ENCODE assay signal across 14 mouse cellular contexts in the genomic region with DNA sequence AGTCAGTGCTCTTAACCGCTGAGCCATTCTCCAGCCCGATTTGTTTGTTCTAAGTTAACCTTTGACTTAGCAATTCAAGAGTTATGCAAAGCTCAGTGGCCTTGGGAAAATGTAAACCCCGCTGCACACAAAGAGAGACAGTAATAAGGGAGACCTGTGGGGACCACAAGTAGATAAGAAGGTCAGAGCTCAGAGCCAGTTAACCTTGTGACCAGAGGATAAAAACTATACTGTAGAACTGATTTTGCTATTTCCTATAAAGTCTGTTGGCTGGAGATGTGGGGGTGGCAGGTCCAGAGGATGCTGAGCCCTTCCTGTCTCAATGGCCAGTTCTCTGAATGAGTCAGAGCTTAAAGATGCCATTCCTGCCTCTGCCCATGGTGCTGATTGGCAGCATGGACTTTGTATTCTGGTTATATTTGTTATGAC. TPM values are rescaled to one million over a fixed set of nuclear protein-coding genes. Genes with fewer than 3 reads are reported as not detected.
A peak's percentile ranks its signal among the peaks of the same experiment; 100 is the strongest.
DNase-seq lines count a peak whose midpoint lies in the region; ATAC-seq and TF ChIP-seq lines count a peak whose summit lies in the region.
"Had no signal": no experiment of that assay in that cellular context is flagged by ENCODE, and none has a peak within 500 bp of the region (broad histone marks: within the 10 kb centered on the region; RNA-seq: fewer than 3 reads in every experiment).

No protein-coding gene starts in this region.

- peak; percentile 62 for TF ChIP-seq EP300 in CH12.LX (IDR thresholded peaks at IDR 0.05; ENCODE audit: low read length)

- no peak overlapping the region for H3K4me3 ChIP-seq in kidney, embryonic 16.5 days (ENCODE audit: low read length)
- H3K4me3 ChIP-seq in CH12.LX (replicated peaks in 1 of 3; ENCODE audit: low read depth in 2 of 3, low read length in 2 of 3, poor library complexity in 1 of 3) = no peak overlapping the region
- no peak overlapping the region for H3K4me3 ChIP-seq in embryonic facial prominence, embryonic 11.5 days (ENCODE audit: low read depth, low read length)
- H3K4me3 ChIP-seq in liver, embryonic 13.5 days (replicated peaks) = no peak overlapping the region
- H3K4me3 ChIP-seq: lung, embryonic 15.5 days; midbrain, embryonic 12.5 days had no signal

- H3K4me1 ChIP-seq in kidney, embryonic 16.5 days (ENCODE audit: insufficient read depth, low read length) = no peaks in the 10 kb centered on the region
- H3K4me1 ChIP-seq in CH12.LX (ENCODE audit: control insufficient read depth in 1 of 2, insufficient read depth in 2 of 2) = peaks cover 0 to 25% of the 10 kb centered on the region in 2 experiments; a peak in 2 of 4 replicates
- no peaks in the 10 kb centered on the region for H3K4me1 ChIP-seq in embryonic facial prominence, embryonic 11.5 days (ENCODE audit: control insufficient read depth, insufficient read depth, low read length)
- peaks cover 16% of the 10 kb centered on the region for H3K4me1 ChIP-seq in liver, embryonic 13.5 days (replicated peaks)
- H3K4me1 ChIP-seq: lung, embryonic 15.5 days; midbrain, embryonic 12.5 days had no signal

- no peak overlapping the region for H3K9ac ChIP-seq in kidney, embryonic 16.5 days (replicated peaks; ENCODE audit: low read length)
- H3K9ac ChIP-seq in CH12.LX (ENCODE audit: insufficient read depth, low read depth) = no peak overlapping the region
- no peak overlapping the region for H3K9ac ChIP-seq in embryonic facial prominence, embryonic 11.5 days (replicated peaks; ENCODE audit: low read length)
- no peak overlapping the region for H3K9ac ChIP-seq in liver, embryonic 13.5 days
- H3K9ac ChIP-seq: lung, embryonic 15.5 days; midbrain, embryonic 12.5 days had no signal

- TF ChIP-seq CTCF in CH12.LX (conservative IDR thresholded peaks at IDR 0.05 in 1 of 2, IDR thresholded peaks at IDR 0.05 in 1 of 2; ENCODE audit: low read depth in 2 of 2, low read length in 2 of 2) = no peak

- H3K9me3 ChIP-seq in kidney, embryonic 16.5 days (ENCODE audit: low read length) = no peaks in the 10 kb centered on the region
- H3K9me3 ChIP-seq in CH12.LX (replicated peaks; ENCODE audit: low read length) = no peaks in the 10 kb centered on the region
- H3K9me3 ChIP-seq in embryonic facial prominence, embryonic 11.5 days (replicated peaks; ENCODE audit: control insufficient read depth, low read length) = no peaks in the 10 kb centered on the region
- no peaks in the 10 kb centered on the region for H3K9me3 ChIP-seq in liver, embryonic 13.5 days (replicated peaks)
- H3K9me3 ChIP-seq: lung, embryonic 15.5 days; midbrain, embryonic 12.5 days had no signal

- H3K36me3 ChIP-seq in kidney, embryonic 16.5 days (ENCODE audit: insufficient read depth, low read length) = no peaks in the 10 kb centered on the region
- no peaks in the 10 kb centered on the region for H3K36me3 ChIP-seq in CH12.LX (replicated peaks in 1 of 2; ENCODE audit: control insufficient read depth in 1 of 2, insufficient read depth in 1 of 2, low read length in 1 of 2)
- no peaks in the 10 kb centered on the region for H3K36me3 ChIP-seq in embryonic facial prominence, embryonic 11.5 days (replicated peaks; ENCODE audit: control insufficient read depth, insufficient read depth, low read depth, low read length)
- no peaks in the 10 kb centered on the region for H3K36me3 ChIP-seq in liver, embryonic 13.5 days
- H3K36me3 ChIP-seq: lung, embryonic 15.5 days; midbrain, embryonic 12.5 days had no signal

- H3K4me2 ChIP-seq in kidney, embryonic 16.5 days (replicated peaks; ENCODE audit: low read depth, low read length) = no peak overlapping the region
- H3K4me2 ChIP-seq in CH12.LX (ENCODE audit: insufficient read depth, low read depth, poor library complexity, severe bottlenecking) = no peak overlapping the region
- no peak overlapping the region for H3K4me2 ChIP-seq in embryonic facial prominence, embryonic 11.5 days (ENCODE audit: low read depth, low read length)
- no peak overlapping the region for H3K4me2 ChIP-seq in liver, embryonic 13.5 days
- H3K4me2 ChIP-seq: lung, embryonic 15.5 days; midbrain, embryonic 12.5 days had no signal

- WGBS in kidney, embryonic 16.5 days = 28% methylated on average over 3 of the region's 3 CpGs
- 32% methylated on average over 3 of the region's 3 CpGs for WGBS in embryonic facial prominence, embryonic 11.5 days
- 42% methylated on average over 3 of the region's 3 CpGs for WGBS in liver, embryonic 13.5 days (ENCODE audit: insufficient replicate concordance)

- dilution Hi-C loops in CH12.LX (cut with MboI; ENCODE audit: extremely low pct_ligation_motif_present, extremely low pct_unique_long_range_greater_than_20kb, low sequenced_read_pairs) = no loop called here

- TF ChIP-seq POLR2A in CH12.LX (IDR thresholded peaks at IDR 0.05; ENCODE audit: low read depth, low read length) = no peak

- in situ Hi-C loops in CH12.LX (cut with MboI; ENCODE audit: low pct_ligation_motif_present, low pct_unique_long_range_greater_than_20kb, low sequenced_read_pairs) = no loop called here

- DNase-seq in kidney, adult 11 months = peak; percentile 17
- DNase-seq in CH12.LX (ENCODE audit: extremely low read depth) = peak; percentile 17
- peak; percentile 23 for DNase-seq in embryonic facial prominence, embryonic 11.5 days (ENCODE audit: low spot score)
- no peak for DNase-seq in liver, embryonic 13.5 days
- DNase-seq in frontal cortex, adult 2 months (ENCODE audit: extremely low spot score in 1 of 2, low spot score in 1 of 2) = no peak
- no peak for DNase-seq in urinary bladder, adult 18-20 months (ENCODE audit: low spot score in 2 of 2)
- no peak for DNase-seq in thymus, postnatal 4 days
- DNase-seq: cerebellum, postnatal 25 days; heart, postnatal 14 days had no signal

- ATAC-seq in kidney, embryonic 16.5 days (ENCODE audit: low FRiP score, low TSS enrichment) = no peak
- ATAC-seq in embryonic facial prominence, embryonic 11.5 days (replicated peaks; ENCODE audit: insufficient number of reproducible peaks, low FRiP score, low TSS enrichment, low read depth) = no peak
- ATAC-seq in liver, embryonic 13.5 days (ENCODE audit: low read depth) = peak; percentile 63

- no peaks in the 10 kb centered on the region for H3K79me2 ChIP-seq in CH12.LX (replicated peaks; ENCODE audit: control insufficient read depth, extremely low read depth, insufficient read depth, poor library complexity, severe bottlenecking)

- TF ChIP-seq RAD21 in CH12.LX (IDR thresholded peaks at IDR 0.05; ENCODE audit: low read depth, low read length) = no peak

- no peaks in the 10 kb centered on the region for H3K27me3 ChIP-seq in kidney, embryonic 16.5 days (ENCODE audit: insufficient read depth, low read length)
- peaks cover 4% of the 10 kb centered on the region for H3K27me3 ChIP-seq in CH12.LX (replicated peaks)
- H3K27me3 ChIP-seq in embryonic facial prominence, embryonic 11.5 days (ENCODE audit: control insufficient read depth, insufficient read depth, low read length) = no peaks in the 10 kb centered on the region
- H3K27me3 ChIP-seq in liver, embryonic 13.5 days = no peaks in the 10 kb centered on the region
- H3K27me3 ChIP-seq: lung, embryonic 15.5 days; midbrain, embryonic 12.5 days had no signal

- H3K27ac ChIP-seq in kidney, embryonic 16.5 days (ENCODE audit: low read length) = no peak overlapping the region
- no peak overlapping the region for H3K27ac ChIP-seq in CH12.LX (ENCODE audit: insufficient read depth, low read depth)
- no peak overlapping the region for H3K27ac ChIP-seq in embryonic facial prominence, embryonic 11.5 days (replicated peaks; ENCODE audit: low read depth, low read length)
- H3K27ac ChIP-seq in liver, embryonic 13.5 days = peak overlapping the region; percentile 54
- H3K27ac ChIP-seq: lung, embryonic 15.5 days; midbrain, embryonic 12.5 days had no signal

TF ChIP-seq in CH12.LX, 34 proteins besides CTCF, POLR2A, EP300 and RAD21 (continues in another document):
- no peak for TF ChIP-seq MAFK (IDR thresholded peaks at IDR 0.05; ENCODE audit: insufficient replicate concordance, low read length)
- TF ChIP-seq ELF1 (IDR thresholded peaks at IDR 0.05; ENCODE audit: low read depth, low read length) = 0 out of 2 replicates have a peak, but pooled peaks have one; percentile 17

RNA-seq across cellular contexts. Expression of a gene that starts 2.9 kb away (rescaled TPM):
- 0.44 and 1.2 TPM in 2 replicates for polyA plus RNA-seq in kidney, embryonic 16.5 days (2015; fragmentation: Nextera tagmentation; extraction: Ambion mirVana)
- not detected in 2 replicates for total RNA-seq in CH12.LX (2012; rRNA removed)
- not detected in 2 replicates for total RNA-seq in CH12.LX (2014; rRNA removed)
- not detected in 2 replicates for polyA plus RNA-seq in CH12.LX (2012; ENCODE audit: insufficient read length, low read depth)
- 0.13 and 0.28 TPM in 2 replicates for polyA plus RNA-seq in embryonic facial prominence, embryonic 11.5 days (2014; fragmentation: Nextera tagmentation; extraction: Ambion mirVana)
- polyA plus RNA-seq in liver, embryonic 13.5 days (2015; fragmentation: Nextera tagmentation; extraction: Ambion mirVana) = 7.1 and 12.1 TPM in 2 replicates
- polyA plus RNA-seq in frontal cortex, adult 2 months (2012; rRNA removed) = 0.50 and 0.71 TPM in 2 replicates
- polyA plus RNA-seq: midbrain, embryonic 12.5 days had no signal

RNA-seq across cellular contexts. Expression of a gene that starts 25.8 kb away (rescaled TPM):
- polyA plus RNA-seq in kidney, embryonic 16.5 days (2015; fragmentation: Nextera tagmentation; extraction: Ambion mirVana) = 1.8 and 3.1 TPM in 2 replicates
- total RNA-seq in CH12.LX (2012; rRNA removed) (0.04 TPM in 1 of 2 replicates, not detected in the other), CH12.LX (2014; rRNA removed) (0.08 and 0.31 TPM in 2 replicates)
- 0.50 TPM in 1 of 2 replicates, not detected in the other for polyA plus RNA-seq in CH12.LX (2012; ENCODE audit: insufficient read length, low read depth)
- 0.66 and 1.1 TPM in 2 replicates for polyA plus RNA-seq in embryonic facial prominence, embryonic 11.5 days (2014; fragmentation: Nextera tagmentation; extraction: Ambion mirVana)
- 17.7 and 18.7 TPM in 2 replicates for polyA plus RNA-seq in liver, embryonic 13.5 days (2015; fragmentation: Nextera tagmentation; extraction: Ambion mirVana)
- polyA plus RNA-seq in frontal cortex, adult 2 months (2012; rRNA removed) = 0.06 and 0.71 TPM in 2 replicates
- total RNA-seq: left cerebral cortex, adult 8-10 months had no signal

RNA-seq across cellular contexts. Expression of a gene that starts 42.0 kb away (rescaled TPM):
- polyA plus RNA-seq in kidney, embryonic 16.5 days (2015; fragmentation: Nextera tagmentation; extraction: Ambion mirVana) = 0.18 and 0.21 TPM in 2 replicates
- 1.0 and 1.6 TPM in 2 replicates for total RNA-seq in CH12.LX (2012; rRNA removed)
- 3.6 and 3.8 TPM in 2 replicates for total RNA-seq in CH12.LX (2014; rRNA removed)
- polyA plus RNA-seq in CH12.LX (2012; ENCODE audit: insufficient read length, low read depth) = 1.5 and 1.6 TPM in 2 replicates
- polyA plus RNA-seq in embryonic facial prominence, embryonic 11.5 days (2014; fragmentation: Nextera tagmentation; extraction: Ambion mirVana) = 0.20 and 0.74 TPM in 2 replicates
- 0.29 and 0.49 TPM in 2 replicates for polyA plus RNA-seq in liver, embryonic 13.5 days (2015; fragmentation: Nextera tagmentation; extraction: Ambion mirVana)
- polyA plus RNA-seq in frontal cortex, adult 2 months (2012; rRNA removed) = 0.97 and 1.0 TPM in 2 replicates
- polyA plus RNA-seq: midbrain, embryonic 12.5 days had no signal

RNA-seq across cellular contexts. Expression of a gene that starts 47.3 kb away (rescaled TPM):
- not detected in 2 replicates for polyA plus RNA-seq in kidney, embryonic 16.5 days (2015; fragmentation: Nextera tagmentation; extraction: Ambion mirVana)
- total RNA-seq in CH12.LX (2012; rRNA removed) = not detected in 2 replicates
- total RNA-seq in CH12.LX (2014; rRNA removed) = not detected in 2 replicates
- polyA plus RNA-seq in CH12.LX (2012; ENCODE audit: insufficient read length, low read depth) = not detected in 2 replicates
- polyA plus RNA-seq in embryonic facial prominence, embryonic 11.5 days (2014; fragmentation: Nextera tagmentation; extraction: Ambion mirVana) = not detected in 2 replicates
- not detected in 2 replicates for polyA plus RNA-seq in liver, embryonic 13.5 days (2015; fragmentation: Nextera tagmentation; extraction: Ambion mirVana)
- 0.94 and 1.3 TPM in 2 replicates for polyA plus RNA-seq in frontal cortex, adult 2 months (2012; rRNA removed)
- polyA plus RNA-seq: brain, embryonic 14.5 days; lung, embryonic 15.5 days; midbrain, embryonic 12.5 days had no signal

Comparison
In these comparisons a context has a peak if more than half of its experiments do, and no peak if none do; other contexts are left out.
1. DNase-seq: peak in kidney, adult 11 months (single experiment), CH12.LX (single experiment) and embryonic facial prominence, embryonic 11.5 days (single experiment); none in liver, embryonic 13.5 days (single experiment), frontal cortex, adult 2 months (0 of 2), urinary bladder, adult 18-20 months (0 of 2) and thymus, postnatal 4 days (single experiment).